Mouse (Mus musculus) urinary bladder, postnatal 10 days (tissue): Measurements from ENCODE around the gene C1qtnf12.

Source experiments
- DNase-seq: peaks from one replicate; pipeline ENCODE4 v3.0.0; 2022; ENCODE audit warnings: low spot score

The C1qtnf12 gene

DNA sequence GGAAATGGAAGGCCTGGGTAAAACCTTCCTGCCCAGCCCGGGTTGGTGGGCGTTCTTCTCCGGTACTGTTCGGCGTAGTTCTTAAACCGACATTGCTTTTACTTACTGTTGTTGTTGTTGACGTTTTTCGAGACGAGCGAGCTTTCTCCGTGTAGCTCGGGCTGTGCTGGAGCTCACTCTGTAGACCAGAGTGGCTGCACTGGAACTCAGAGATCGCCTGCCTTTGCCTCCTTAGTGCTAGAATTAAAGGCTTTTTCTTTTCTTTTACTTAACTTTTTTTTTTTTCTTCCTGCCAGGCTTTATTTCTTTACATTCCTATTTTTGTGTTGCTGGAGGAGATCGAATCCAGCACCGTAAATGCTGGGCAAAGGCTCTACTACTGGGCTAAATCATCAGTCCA lies 31.5 kb downstream of the C1qtnf12 start:
- DNase-seq, result no peak

DNA sequence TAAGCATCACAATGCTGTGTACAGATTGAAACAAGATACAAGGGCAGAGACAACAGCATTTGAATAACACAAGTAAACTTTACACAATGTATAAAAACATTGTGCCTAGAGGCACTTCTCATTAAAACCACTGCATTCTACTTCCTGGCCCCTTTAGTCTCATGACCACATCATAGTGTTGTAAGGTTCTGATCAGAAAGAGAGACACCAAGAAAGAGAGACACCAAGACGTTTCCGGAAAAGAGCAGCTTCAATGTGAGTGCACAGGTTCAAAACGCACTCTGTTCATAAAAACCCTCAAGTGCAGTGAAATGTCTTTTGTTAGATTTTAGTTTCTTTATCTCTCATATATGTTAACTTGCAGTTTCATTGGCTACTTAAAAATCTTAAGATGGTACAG lies 42.0 kb downstream of the C1qtnf12 start:
- no peak for DNase-seq

DNA sequence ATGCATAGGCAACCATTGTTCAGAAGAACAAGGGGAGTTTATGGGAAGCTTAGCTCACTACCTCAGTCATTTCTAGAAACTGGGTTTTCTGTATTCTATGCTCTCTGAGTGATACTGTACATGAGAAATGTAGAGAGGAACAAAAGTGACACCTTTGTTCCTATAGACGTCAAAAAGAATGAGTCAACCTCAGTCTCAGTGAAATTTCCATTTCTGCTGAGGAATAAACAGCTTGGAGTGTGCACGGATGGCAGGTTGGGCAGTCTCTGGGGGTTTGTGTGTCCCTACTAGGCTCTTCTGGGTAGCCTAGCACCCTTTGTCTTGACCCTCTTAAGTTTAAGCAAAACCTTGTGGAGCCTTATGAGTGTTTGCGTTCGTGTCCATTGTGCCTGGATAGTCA lies 46.3 kb downstream of the C1qtnf12 start:
- DNase-seq, result no peak

DNA sequence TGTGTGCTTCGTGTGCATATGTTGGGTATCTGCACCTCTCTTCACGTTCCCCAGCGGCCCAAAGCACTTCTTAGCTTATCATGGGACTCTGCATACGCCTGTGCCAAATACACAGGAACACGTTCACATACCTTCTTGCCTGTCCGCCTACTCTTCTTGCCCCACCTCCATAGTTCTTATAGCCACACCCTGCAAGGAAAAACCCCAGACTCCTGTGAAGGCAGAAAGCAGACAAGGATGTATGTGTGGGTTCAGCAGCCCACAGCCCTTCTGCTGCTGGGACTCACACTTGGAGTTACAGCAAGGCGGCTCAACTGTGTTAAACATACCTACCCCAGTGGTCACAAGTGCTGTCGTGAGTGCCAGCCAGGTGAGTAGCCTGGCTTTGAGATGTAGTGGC lies 51.5 kb downstream of the C1qtnf12 start, which contains the start of gene Tnfrsf4:
TSS of gene Tnfrsf4 (plus strand) at position 207 of the 400 bp plus-strand sequence.
- no peak for DNase-seq

DNA sequence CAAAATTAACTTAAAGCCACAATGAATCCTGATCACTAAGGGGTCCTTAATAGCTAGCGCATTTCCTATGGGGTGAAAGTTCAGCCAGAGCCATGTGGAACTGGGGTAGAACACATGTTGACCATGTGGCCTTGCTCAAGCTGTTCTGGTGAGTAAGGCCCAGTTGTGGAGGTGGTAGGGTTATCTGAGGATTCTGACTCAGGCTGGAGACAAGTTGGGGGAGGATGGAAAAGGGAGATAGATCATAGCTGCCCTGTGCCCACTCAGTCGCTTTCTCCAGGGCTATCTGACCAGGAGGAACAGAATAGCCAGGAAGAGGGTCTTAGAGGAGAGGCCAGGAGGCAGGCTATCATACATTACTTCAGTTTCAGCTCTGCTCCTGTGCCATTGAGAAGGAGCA lies 52.3 kb downstream of the C1qtnf12 start:
- no peak for DNase-seq
